Mouse (Mus musculus): ENCODE data around the gene Ube2o. TPM values are rescaled to one million over a fixed set of nuclear protein-coding genes. Genes with fewer than 3 reads are reported as not detected.

Gene Ube2o
- polyA plus RNA-seq, 2 experiments: 25.9 to 34.0 TPM

- DNase-seq (ENCODE audit: low read depth in 3 of 3, low spot score in 3 of 3) (no peak), ATAC-seq (ENCODE audit: insufficient read depth) (no peak)
- no peak for TF ChIP-seq CTCF (IDR thresholded peaks at IDR 0.05; ENCODE audit: low read depth)
- 54% methylated on average over 5 of the region's 5 CpGs for WGBS (ENCODE audit: insufficient replicate concordance)
- Histone ChIP-seq H3K36me3 (replicated peaks; ENCODE audit: control insufficient read depth, insufficient read depth, low read depth) (no peaks in the 10 kb centered on the region), H3K9ac (replicated peaks) (no peak within 1 kb of the TSS), H3K4me1 (replicated peaks; ENCODE audit: control insufficient read depth in 2 of 2, insufficient read depth in 2 of 2, low read length in 1 of 2) (peaks cover 6 to 8% of the 10 kb centered on the region in 2 experiments), H3K27ac (no peak within 1 kb of the TSS), H3K27me3 (ENCODE audit: control insufficient read depth, insufficient read depth, low read length) (peaks cover 12% of the 10 kb centered on the region), H3K9me3 (ENCODE audit: control insufficient read depth, low read length) (no peaks in the 10 kb centered on the region), H3K4me3 (ENCODE audit: insufficient read depth in 1 of 2, low read depth in 2 of 2, low read length in 2 of 2) (no peak within 1 kb of the TSS), H3K4me2 (ENCODE audit: low read depth) (no peak within 1 kb of the TSS)
These were observed 5.1 kb upstream of the Ube2o start, which contains the start of gene Aanat for GRCm38 (mm10) chr11:116586310-116586709. TSS of gene Aanat (plus strand) at chr11:116586432.

DNA sequence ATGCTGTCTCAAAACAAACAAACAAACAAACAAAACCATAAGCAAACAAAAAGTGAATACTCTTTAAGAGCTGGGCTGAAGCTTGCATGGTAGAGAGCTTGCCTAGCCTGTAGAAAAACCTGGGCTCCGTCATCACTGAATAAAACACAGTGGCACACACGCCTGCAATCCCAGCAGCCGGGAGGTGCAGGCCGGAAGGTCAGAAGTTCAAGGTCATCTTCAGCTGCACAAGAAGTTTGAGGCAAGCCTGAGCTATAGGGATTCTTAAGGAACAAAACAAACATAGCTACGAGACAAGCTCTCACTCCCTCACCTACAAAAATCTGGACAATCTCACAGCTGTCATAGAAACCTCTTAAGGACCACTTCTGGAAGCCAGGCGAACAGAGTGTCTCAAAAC is 4.4 kb upstream of the Ube2o start:
- no peak overlapping the region for H3K4me2 ChIP-seq (ENCODE audit: low read depth)
- 64% methylated on average over 6 of the region's 6 CpGs for WGBS (ENCODE audit: insufficient replicate concordance)
- H3K4me1 ChIP-seq (replicated peaks; ENCODE audit: control insufficient read depth in 2 of 2, insufficient read depth in 2 of 2, low read length in 1 of 2): peaks cover 6 to 8% of the 10 kb centered on the region in 2 experiments
- H3K27ac ChIP-seq: no peak overlapping the region
- H3K27me3 ChIP-seq (ENCODE audit: control insufficient read depth, insufficient read depth, low read length): peaks cover 12% of the 10 kb centered on the region
- DNase-seq (ENCODE audit: low read depth in 3 of 3, low spot score in 3 of 3) (no peak), ATAC-seq (ENCODE audit: insufficient read depth) (no peak)
- no peak overlapping the region for H3K4me3 ChIP-seq (ENCODE audit: insufficient read depth in 1 of 2, low read depth in 2 of 2, low read length in 2 of 2)
- no peak for TF ChIP-seq EP300 (IDR thresholded peaks at IDR 0.05; ENCODE audit: low read depth)
- TF ChIP-seq CTCF (IDR thresholded peaks at IDR 0.05; ENCODE audit: low read depth): no peak
- no peaks in the 10 kb centered on the region for H3K36me3 ChIP-seq (replicated peaks; ENCODE audit: control insufficient read depth, insufficient read depth, low read depth)
- H3K9ac ChIP-seq (replicated peaks): no peak overlapping the region
- H3K9me3 ChIP-seq (ENCODE audit: control insufficient read depth, low read length): no peaks in the 10 kb centered on the region

- H3K27me3 ChIP-seq (ENCODE audit: control insufficient read depth, insufficient read depth, low read length): no peaks in the 10 kb centered on the region
- H3K27ac ChIP-seq: peak overlapping the region; percentile 94
- peak overlapping the region; percentile 96 for H3K9ac ChIP-seq (replicated peaks)
- ATAC-seq (ENCODE audit: insufficient read depth) (peak; percentile 75), DNase-seq (ENCODE audit: low read depth in 3 of 3, low spot score in 3 of 3) (no peak)
- H3K4me1 ChIP-seq (replicated peaks; ENCODE audit: control insufficient read depth in 2 of 2, insufficient read depth in 2 of 2, low read length in 1 of 2): peaks cover 24 to 29% of the 10 kb centered on the region in 2 experiments
- no peak for TF ChIP-seq CTCF (IDR thresholded peaks at IDR 0.05; ENCODE audit: low read depth)
- TF ChIP-seq EP300 (IDR thresholded peaks at IDR 0.05; ENCODE audit: low read depth): no peak
- H3K4me2 ChIP-seq (ENCODE audit: low read depth): peak overlapping the region; percentile 81
- peaks cover 13% of the 10 kb centered on the region for H3K36me3 ChIP-seq (replicated peaks; ENCODE audit: control insufficient read depth, insufficient read depth, low read depth)
- whole genome bisulfite sequencing (ENCODE audit: insufficient replicate concordance): under 1% methylated on average over 86 of the region's 91 CpGs
- H3K4me3 ChIP-seq (ENCODE audit: insufficient read depth in 1 of 2, low read depth in 2 of 2, low read length in 2 of 2): peak overlapping the region; percentile 94 to 97
- no peaks in the 10 kb centered on the region for H3K9me3 ChIP-seq (ENCODE audit: control insufficient read depth, low read length)
These were observed 404 bp downstream of the Ube2o start for GRCm38 (mm10) chr11:116580711-116581375.

DNA sequence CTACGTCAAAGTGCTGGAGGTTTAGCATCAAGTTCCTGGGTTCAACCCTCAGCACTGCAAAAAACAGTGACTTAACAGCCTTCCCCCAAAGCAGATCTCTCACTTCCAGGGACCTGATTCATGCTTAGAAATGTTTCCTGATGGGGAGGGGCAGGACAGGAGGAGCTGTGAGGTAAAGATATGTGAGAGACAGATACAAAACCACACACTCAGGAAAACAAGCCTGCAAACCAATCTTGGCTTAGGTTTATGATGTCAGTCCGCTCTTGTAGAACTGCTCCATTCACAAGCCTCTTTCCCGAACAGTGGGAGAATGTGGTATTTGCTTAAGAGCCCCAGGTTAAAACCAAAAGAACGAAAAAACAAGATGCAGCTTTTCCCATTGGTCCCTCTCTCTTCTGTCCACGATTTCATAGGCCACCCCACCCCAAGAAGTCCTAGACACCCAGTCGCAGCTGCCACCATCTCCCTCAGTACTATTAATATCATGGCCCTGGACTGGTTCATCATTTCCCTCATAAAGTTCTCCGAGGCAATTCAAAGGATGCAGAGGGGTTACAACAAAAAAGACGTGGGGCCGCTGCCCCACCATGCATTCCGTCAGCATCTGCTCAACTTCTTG is 1.1 kb downstream of the Ube2o start:
- H3K4me3 ChIP-seq (ENCODE audit: insufficient read depth in 1 of 2, low read depth in 2 of 2, low read length in 2 of 2): peak overlapping the region; percentile 94 to 97
- no peaks in the 10 kb centered on the region for H3K9me3 ChIP-seq (ENCODE audit: control insufficient read depth, low read length)
- WGBS (ENCODE audit: insufficient replicate concordance): 7% methylated on average over 10 of the region's 10 CpGs
- H3K4me2 ChIP-seq (ENCODE audit: low read depth): peak overlapping the region; percentile 81
- H3K4me1 ChIP-seq (replicated peaks; ENCODE audit: control insufficient read depth in 2 of 2, insufficient read depth in 2 of 2, low read length in 1 of 2): peaks cover 31 to 36% of the 10 kb centered on the region in 2 experiments
- peak; percentile 75 to 79 (median 77) for DNase-seq (ENCODE audit: low read depth in 3 of 3, low spot score in 3 of 3)
- H3K27me3 ChIP-seq (ENCODE audit: control insufficient read depth, insufficient read depth, low read length): no peaks in the 10 kb centered on the region
- TF ChIP-seq EP300 (IDR thresholded peaks at IDR 0.05; ENCODE audit: low read depth): peak; percentile 80
- TF ChIP-seq CTCF (IDR thresholded peaks at IDR 0.05; ENCODE audit: low read depth): no peak
- H3K9ac ChIP-seq (replicated peaks): peak overlapping the region; percentile 96
- H3K36me3 ChIP-seq (replicated peaks; ENCODE audit: control insufficient read depth, insufficient read depth, low read depth): peaks cover 13% of the 10 kb centered on the region
- H3K27ac ChIP-seq: peak overlapping the region; percentile 94
- ATAC-seq (ENCODE audit: insufficient read depth): peak; percentile 68

GRCm38 (mm10) chr11:116579280-116579679 is 2.0 kb downstream of the Ube2o start:
- ATAC-seq (ENCODE audit: insufficient read depth) (no peak), DNase-seq (ENCODE audit: low read depth in 3 of 3, low spot score in 3 of 3) (no peak)
- peak overlapping the region; percentile 96 for H3K9ac ChIP-seq (replicated peaks)
- peak overlapping the region; percentile 81 for H3K4me2 ChIP-seq (ENCODE audit: low read depth)
- H3K27me3 ChIP-seq (ENCODE audit: control insufficient read depth, insufficient read depth, low read length): no peaks in the 10 kb centered on the region
- H3K4me3 ChIP-seq (ENCODE audit: insufficient read depth in 1 of 2, low read depth in 2 of 2, low read length in 2 of 2): peak overlapping the region; percentile 94 to 97
- H3K9me3 ChIP-seq (ENCODE audit: control insufficient read depth, low read length): no peaks in the 10 kb centered on the region
- peaks cover 13% of the 10 kb centered on the region for H3K36me3 ChIP-seq (replicated peaks; ENCODE audit: control insufficient read depth, insufficient read depth, low read depth)
- H3K27ac ChIP-seq: peak overlapping the region; percentile 94
- WGBS (ENCODE audit: insufficient replicate concordance): 86% methylated on average over 3 of the region's 3 CpGs
- H3K4me1 ChIP-seq (replicated peaks; ENCODE audit: control insufficient read depth in 2 of 2, insufficient read depth in 2 of 2, low read length in 1 of 2): peaks cover 39 to 45% of the 10 kb centered on the region in 2 experiments
- no peak for TF ChIP-seq CTCF (IDR thresholded peaks at IDR 0.05; ENCODE audit: low read depth)
- no peak for TF ChIP-seq EP300 (IDR thresholded peaks at IDR 0.05; ENCODE audit: low read depth)
